Mouse (Mus musculus): ENCODE data around the gene Fuom.

The Fuom gene

GRCm38 (mm10) chr7:140101498-140101897, 743 bp downstream of the Fuom start:
- DNase-seq (ENCODE audit: low spot score in 2 of 2), result no peak

GRCm38 (mm10) chr7:140098466-140098865, 3.8 kb downstream of the Fuom start:
- no peak for DNase-seq (ENCODE audit: low spot score in 2 of 2)

GRCm38 (mm10) chr7:140096055-140096454, 6.2 kb downstream of the Fuom start:
- DNase-seq (ENCODE audit: low spot score in 2 of 2), result no peak

DNA sequence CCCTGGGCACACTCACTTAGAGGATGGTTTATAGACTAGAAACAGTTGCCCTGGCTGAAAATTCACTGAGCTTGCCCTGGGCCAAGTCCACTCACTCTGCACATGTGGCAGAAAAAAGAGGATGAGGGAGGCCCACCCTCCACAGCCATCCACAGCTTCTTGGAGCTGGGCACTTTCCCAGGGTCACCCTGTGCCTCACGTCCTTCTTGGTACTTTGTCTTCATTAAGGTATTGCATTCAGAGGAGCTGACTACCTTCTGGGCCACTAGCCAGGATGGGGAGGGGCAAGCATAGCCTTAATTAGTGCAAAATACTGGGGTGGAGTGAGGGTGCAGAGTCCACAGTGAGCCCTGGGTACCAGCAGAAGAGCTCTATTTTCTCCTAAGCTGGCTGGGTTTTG, 6.7 kb downstream of the Fuom start:
- no peak for DNase-seq (ENCODE audit: low spot score in 2 of 2)

- DNase-seq (ENCODE audit: low spot score in 2 of 2), result peak; percentile 43 to 50
Measured at GRCm38 (mm10) chr7:140094954-140095353, 7.3 kb downstream of the Fuom start.

DNA sequence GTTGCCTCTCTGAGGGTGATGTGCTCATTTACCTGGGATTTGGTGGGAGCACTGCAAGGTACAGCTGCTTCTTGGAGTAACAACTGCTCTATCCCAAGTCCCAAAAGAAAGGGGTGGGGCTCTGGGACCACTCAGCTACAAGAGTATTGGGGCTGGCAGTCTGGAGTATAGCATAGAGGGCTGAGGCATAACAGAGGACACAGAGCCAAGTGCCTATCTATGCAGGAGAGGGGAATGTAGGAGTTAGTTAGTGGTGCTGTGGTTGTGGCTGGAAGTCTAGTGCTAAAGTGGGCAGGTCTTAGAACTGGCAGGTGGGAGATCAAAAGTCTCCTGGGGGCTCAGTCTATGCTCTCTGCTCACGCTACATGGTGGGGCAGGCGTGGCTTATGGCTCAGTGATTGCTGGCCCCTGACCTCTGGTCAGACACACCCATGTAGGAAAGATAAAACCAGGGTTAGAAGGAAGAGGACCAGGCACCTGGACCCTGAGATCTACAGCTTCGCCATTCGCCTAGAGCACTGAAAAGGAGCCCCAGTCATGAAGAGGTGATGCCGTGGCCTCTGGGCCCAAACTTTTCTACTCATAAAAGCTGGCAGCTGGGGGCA, 9.2 kb downstream of the Fuom start, which contains the start of gene Prap1:
TSS of gene Prap1 (plus strand) at position 472 of the 605 bp plus-strand sequence.
- DNase-seq (ENCODE audit: low spot score in 2 of 2), result no peak

GRCm38 (mm10) chr7:140090601-140091000, 11.6 kb downstream of the Fuom start:
- no peak for DNase-seq (ENCODE audit: low spot score in 2 of 2)

GRCm38 (mm10) chr7:140082242-140082678, 20.0 kb downstream of the Fuom start, which contains the start of gene Caly:
Gene Caly, minus strand, starts transcription at chr7:140082548.
- DNase-seq (ENCODE audit: low spot score in 2 of 2), result no peak

GRCm38 (mm10) chr7:140081408-140082241, 20.6 kb downstream of the Fuom start:
- DNase-seq (ENCODE audit: low spot score in 2 of 2), result no peak

GRCm38 (mm10) chr7:140080503-140081156, 21.6 kb downstream of the Fuom start:
- DNase-seq (ENCODE audit: low spot score in 2 of 2), result no peak

DNA sequence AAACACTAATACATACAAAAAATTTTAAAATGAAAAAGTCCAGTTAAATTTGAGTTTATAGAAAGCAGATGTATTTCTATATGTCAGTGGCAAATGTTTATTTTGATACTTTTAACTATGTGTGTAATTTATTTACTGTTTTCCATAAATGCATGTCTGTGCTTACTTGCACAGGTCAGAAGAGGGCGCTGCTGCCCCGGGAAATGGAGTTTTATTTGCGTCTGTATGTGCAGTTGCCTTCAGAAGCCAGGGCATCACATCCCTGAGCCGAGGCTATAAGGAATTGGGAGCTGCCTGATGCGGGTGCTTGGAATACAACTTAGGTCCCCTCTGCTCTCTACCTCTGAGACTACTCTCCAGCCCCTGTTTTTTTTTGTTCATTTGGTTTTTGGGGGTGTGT, 23.5 kb downstream of the Fuom start:
- no peak for DNase-seq (ENCODE audit: low spot score in 2 of 2)

- no peak for DNase-seq (ENCODE audit: low spot score in 2 of 2)
Measured at GRCm38 (mm10) chr7:140077698-140078097, 24.5 kb downstream of the Fuom start.

GRCm38 (mm10) chr7:140070042-140070711, 32.1 kb downstream of the Fuom start:
- DNase-seq (ENCODE audit: low spot score in 2 of 2), result no peak

DNA sequence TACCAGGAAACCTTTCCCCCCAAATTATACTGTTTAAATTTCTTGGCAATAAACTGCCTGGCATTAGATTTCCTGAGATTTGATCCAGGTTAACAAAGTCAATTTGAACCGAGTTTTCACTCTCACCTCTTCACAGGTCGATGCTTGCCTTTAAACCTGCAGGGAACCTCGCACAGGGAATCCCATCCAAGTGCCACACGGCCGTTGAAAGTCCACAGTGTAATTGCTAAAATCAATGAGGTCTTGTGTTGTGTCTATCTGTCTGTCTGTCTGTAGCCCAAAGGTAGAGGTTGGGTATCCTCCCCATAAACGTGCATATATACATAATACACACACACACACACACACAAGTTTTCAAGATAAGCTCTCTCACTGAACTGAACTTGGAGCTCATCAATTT, 34.8 kb downstream of the Fuom start:
- DNase-seq (ENCODE audit: low spot score in 2 of 2), result no peak

GRCm38 (mm10) chr7:140063092-140063491, 39.1 kb downstream of the Fuom start:
- peak in 1 of 2 experiments; percentile 56 for DNase-seq (ENCODE audit: low spot score in 2 of 2)

GRCm38 (mm10) chr7:140062307-140062706, 39.9 kb downstream of the Fuom start:
- DNase-seq (ENCODE audit: low spot score in 2 of 2), result peak in 1 of 2 experiments; percentile 47

DNA sequence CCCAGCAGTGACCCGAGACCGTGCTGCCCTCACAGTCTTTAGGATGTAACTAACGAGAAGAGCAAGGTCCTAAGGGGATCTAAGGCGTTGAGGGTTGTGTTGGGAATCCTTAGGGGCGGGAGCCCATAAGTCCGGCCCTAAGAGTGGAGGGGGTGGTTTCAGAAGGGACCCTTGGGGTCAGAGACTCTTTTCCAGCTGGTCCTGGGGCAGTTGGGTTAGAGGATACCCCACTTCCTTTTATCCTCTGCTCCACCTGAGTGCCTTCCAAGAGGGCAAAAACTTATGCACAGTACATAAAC, 40.5 kb downstream of the Fuom start:
- DNase-seq (ENCODE audit: low spot score in 2 of 2), result no peak

GRCm38 (mm10) chr7:140060936-140061831, 41.1 kb downstream of the Fuom start:
- DNase-seq (ENCODE audit: low spot score in 2 of 2), result peak; percentile 57 to 63

DNA sequence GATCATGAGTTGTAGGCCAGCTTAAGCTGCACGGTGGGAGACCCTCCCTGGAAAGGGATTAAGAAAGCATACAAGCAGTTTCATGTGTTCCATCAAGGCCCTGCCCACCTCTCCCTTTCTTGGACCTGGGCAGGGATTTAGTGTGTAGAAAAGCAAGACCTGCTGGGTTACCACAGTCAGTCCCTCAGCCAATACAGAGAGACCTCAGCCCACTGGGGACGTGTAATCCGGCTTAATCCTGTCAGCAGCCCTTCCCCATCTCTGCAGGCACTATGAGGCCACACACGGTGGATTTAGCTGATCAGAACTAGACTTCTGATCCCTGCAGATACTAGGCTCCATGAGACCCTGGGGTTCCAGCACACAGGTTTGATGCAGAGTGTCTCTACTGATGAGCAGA, 42.6 kb downstream of the Fuom start:
- no peak for DNase-seq (ENCODE audit: low spot score in 2 of 2)

GRCm38 (mm10) chr7:140058528-140058927, 43.7 kb downstream of the Fuom start:
- DNase-seq (ENCODE audit: low spot score in 2 of 2), result no peak
